Mouse (Mus musculus) NIH3T3 (cell line): ENCODE measurements around the gene Hsdl2.
A peak's percentile ranks its signal among the peaks of the same experiment; 100 is the strongest.
"Not testable (repeated sequence)": the region's sequence is repeated elsewhere in the genome, so short reads cannot be mapped to it uniquely, and the experiment has no call there.

Experiments
- DNase-seq: peaks from one replicate; pipeline ENCODE4 v3.0.0-alpha.2; 2012; ENCODE audit warnings: low read depth

The Hsdl2 gene

DNA sequence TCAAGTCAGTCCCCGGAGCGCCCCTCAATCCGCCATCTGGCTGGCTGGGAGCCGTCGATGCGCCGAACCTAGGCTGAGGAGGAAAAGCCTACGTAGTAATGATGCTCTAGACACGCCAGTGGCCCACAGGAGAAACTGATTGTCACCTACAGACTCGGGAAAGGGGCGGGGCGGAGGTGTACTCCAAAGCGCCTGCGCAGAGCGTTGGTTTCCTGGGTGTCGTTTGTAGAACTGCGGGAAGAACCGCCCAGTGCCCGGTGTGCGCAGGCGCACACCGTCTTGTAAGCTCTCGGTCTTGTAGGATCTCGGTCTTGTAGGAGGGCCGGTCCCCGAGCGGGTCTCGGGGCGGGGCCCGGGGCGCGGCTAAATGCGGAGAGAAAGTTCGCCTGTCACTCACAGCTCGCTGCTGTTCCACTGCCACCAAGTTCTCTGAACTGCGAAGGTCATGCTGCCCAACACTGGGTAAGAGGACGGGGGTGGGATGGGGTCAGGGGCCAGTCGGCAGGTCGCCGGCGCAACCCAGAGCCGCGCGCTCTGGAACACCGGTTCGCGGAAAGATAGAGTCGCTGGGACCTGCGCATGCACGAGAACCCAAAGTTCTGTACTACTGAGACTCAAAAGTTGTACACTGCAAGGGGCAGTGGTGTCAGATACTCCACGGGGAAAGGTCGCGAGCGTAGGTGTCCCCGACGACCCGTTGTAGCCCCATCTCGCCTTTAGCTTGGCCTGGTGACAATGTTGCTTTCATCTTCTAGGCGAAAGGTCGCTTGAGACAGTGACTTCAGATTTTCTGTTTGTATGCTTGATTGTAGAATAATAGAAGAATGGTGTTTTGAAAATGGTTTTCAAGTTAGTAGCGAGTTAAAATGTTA lies at the start of gene Hsdl2:
Gene Hsdl2, plus strand, starts transcription at position 250 of the 872 bp plus-strand sequence.
- DNase-seq: peak; percentile 100

DNA sequence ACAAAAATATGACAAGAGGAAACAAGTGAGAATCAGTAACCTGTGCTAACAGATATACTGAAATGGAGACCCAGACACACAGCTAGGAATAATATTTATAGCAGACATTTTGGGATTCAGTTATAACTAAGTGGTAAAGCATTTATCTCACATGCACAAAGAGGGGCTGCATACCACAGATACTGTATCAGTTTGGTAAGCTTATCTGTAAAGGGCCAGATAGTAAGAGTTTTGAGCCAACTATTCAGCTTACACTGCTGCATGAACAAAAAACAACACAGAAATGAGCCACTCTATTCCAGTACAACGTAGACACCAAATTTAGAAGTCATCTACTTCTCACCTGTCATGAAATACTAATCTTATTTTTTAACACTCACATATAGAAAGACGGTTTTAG lies 48.1 kb upstream of the Hsdl2 start:
- no peak for DNase-seq

DNA sequence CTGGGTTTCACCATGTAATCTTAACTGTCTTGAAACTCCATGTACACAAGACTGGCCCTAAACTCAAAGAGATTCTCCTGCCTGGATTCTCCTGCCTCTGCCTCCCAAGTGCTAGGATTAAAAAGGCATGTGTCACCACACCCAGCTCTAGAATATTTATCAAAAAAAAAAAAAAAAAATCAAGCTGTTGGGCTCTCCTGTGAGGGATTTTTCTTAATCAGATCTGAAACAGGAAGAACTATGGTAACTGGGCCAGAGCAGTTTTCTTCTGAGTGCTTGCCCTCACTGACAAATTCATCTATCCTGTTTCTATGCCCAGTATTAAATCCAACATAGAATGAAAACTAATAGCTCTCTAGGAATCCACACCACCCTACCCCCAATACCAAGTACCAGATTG lies 45.7 kb upstream of the Hsdl2 start:
- no peak for DNase-seq

DNA sequence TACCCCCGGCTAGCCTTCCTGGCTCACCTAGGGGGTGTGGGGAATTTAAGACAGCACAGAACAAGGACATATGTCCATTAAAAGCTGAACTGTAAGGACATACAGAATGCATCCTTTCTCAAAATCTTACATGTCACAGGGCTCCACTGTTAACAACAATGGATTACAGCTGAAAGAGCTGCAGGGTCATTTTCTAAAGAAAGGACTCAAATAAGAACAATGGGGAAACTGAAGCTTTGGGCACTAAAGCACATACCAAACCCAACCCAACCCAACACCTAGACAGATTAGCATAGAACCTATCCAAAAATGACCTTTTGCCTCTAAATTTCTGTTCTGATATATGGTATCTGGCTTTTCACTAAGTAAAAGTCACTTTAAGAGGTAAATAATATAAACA lies 45.1 kb upstream of the Hsdl2 start:
- DNase-seq: no peak

GRCm38 (mm10) chr4:59543006-59543405 lies 38.4 kb upstream of the Hsdl2 start:
- no peak for DNase-seq

DNA sequence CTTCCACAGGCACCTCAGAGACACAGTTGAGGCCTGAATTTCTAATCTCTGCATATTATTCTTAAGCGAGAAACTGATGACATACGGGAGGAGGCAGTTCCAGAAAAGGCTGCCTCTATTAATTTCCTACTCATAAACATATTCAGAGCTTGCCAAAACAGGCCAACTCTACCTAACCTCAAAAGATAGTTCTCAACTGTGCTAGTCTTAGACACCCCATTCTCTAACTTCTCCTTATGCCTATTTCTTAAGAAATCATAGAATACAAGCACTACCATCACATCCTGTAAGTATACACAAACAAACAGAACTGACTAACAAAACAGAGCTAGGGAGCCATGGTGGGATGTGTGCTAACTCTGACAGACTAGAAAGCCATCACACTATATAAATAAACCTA lies 36.7 kb upstream of the Hsdl2 start:
- DNase-seq: no peak

- DNase-seq: no peak
These were observed 34.9 kb upstream of the Hsdl2 start for GRCm38 (mm10) chr4:59546285-59547071.

DNA sequence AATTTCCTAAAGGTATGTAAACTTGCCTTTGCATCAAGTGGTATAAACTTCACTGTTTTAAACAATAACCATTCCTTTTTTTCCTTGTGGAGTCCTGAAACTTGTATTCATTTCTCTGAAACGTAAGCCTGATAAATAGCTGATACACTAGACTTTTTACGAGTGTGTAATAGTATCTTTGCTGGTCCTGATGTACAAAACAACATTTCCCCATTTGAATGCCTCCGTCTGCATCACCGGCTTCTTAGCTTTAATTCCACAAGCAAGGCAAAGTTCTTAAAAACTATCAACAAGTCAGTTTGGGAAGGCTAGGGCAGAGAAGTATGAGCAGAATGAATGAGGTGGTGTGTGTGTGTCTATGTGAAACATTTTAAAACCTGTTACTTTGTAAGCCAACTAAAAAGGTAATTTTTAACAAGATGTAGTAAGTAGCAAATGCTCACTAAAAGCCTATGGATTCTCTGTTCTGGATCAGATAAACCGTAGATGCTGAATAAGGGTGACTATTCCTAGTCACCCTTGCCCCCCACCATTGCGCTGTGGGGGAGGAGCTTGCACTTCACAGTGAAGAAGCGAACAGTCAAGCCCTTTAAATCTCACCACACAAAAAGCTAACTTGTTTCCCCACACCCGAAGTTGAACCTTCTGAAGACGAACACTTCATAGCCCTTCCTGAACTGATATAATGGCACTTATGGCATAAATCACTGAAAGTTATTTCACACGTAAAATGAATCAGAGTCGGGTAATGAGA lies 34.0 kb upstream of the Hsdl2 start:
- peak; percentile 44 for DNase-seq

- peak; percentile 76 for DNase-seq
These were observed 33.3 kb upstream of the Hsdl2 start for GRCm38 (mm10) chr4:59548011-59548559.

DNA sequence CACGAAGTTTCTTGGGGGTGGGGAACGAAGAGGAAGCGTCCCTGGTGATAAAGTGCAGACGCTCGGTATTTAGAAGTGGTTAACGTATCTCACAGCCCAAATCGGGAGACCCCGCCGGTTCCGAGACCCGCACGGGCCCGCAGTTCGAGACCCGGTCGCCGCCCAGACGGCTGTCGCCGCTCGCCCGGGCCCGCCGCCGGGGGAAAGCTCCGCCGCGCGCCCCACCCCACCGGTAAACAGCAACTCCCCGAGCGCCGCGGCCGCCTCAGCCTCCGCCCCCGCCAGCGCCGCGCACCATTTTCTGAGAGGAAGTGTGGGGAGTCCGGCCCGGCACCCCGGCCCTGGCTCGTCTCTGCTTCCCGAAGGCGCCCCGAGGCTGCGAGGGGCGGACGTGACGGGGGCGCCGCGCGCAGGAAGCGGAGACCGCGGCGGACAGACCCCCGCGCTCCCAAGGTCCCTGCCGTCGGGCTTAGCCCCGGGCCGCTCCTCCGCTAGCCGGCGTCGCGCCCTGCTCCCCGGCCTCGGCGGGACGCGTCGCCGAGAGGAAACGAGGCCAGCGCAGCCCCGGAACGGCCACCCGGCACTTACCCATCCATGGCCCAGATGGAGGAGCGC lies 32.7 kb upstream of the Hsdl2 start:
- DNase-seq: peak; percentile 77

DNA sequence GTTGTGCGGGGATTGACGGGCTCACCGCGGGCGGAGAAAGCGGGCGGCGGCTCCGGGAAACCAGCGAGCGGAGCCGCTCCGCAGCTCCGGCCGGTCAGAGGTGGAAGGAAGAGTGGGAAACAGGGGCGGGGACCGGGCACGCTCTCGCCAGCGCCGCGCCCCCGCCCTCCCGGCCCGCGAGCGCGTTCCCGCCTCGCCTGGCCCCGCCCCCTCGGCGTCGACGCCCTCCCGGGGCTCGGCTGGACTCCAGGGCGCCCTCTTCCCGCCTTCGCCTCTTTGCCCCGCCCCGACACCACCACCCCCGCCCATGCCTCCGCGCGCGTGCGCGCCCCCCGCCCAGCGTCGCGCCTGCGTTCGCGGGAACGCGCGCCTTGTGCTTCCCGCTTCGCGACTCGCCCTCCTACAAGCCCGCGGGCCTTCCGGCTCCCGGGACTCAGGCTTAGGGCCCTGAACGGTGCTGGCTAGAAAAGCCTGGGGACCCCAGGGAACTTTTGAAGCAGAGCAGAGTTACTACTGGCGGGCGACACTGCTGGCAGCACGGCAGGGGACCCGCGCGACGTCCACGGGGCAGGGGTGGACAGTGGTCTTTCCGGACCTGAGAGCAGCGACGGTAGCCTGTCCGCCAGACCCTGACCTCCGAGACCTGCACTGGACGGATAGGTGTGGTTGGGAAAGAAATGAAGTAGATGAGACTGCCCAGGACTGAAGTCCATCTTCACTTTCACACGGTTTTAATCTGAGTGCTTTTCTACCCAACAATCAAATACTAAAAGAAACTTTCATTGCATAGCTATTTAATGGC lies 32.0 kb upstream of the Hsdl2 start, which contains the start of gene Ptbp3:
Gene Ptbp3, minus strand, starts transcription at position 190 of the 802 bp plus-strand sequence.
- DNase-seq: peak; percentile 99

GRCm38 (mm10) chr4:59549977-59550560 lies 31.3 kb upstream of the Hsdl2 start:
- no peak for DNase-seq

GRCm38 (mm10) chr4:59551901-59552300 lies 29.5 kb upstream of the Hsdl2 start:
- no peak for DNase-seq

GRCm38 (mm10) chr4:59552835-59553234 lies 28.5 kb upstream of the Hsdl2 start:
- DNase-seq: no peak

DNA sequence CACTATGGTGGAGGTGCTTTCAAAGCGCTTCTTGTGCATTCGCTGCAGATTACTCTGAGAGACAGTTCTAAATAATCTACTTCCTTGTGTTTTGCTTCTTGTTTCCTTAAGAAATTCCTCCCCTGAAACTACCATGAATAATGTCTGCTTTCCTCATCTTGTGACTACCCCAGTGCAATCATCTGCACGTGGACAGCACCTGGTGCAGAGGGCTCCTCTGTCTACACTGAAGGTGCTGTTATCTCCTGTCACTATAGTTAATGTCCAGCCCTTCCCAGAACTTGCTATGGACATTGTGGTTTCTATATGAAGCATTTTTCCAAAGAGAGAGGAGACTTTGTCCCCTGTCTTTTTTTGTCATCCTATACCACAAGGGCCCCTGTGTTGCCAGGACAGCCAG lies 27.8 kb upstream of the Hsdl2 start:
- no peak for DNase-seq

DNA sequence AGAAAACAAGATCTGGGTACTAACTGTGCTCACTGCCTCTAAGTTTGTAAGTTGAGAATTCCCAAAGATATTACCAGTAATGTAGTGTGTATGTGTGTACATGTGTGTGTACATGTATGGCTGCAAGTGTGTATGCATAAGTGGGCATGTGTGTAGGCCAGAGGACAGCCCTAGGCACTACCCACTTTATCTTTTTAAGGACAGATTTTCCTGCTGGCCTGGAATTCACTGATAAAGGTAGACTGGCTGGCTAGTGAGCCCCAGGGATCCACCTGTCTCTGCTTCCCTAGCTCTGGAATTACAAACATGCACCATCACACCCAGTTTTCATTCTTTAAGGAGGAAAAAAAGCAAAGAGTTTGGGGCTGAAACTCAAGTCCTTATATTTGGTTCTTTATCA lies 26.2 kb upstream of the Hsdl2 start:
- DNase-seq: no peak

DNA sequence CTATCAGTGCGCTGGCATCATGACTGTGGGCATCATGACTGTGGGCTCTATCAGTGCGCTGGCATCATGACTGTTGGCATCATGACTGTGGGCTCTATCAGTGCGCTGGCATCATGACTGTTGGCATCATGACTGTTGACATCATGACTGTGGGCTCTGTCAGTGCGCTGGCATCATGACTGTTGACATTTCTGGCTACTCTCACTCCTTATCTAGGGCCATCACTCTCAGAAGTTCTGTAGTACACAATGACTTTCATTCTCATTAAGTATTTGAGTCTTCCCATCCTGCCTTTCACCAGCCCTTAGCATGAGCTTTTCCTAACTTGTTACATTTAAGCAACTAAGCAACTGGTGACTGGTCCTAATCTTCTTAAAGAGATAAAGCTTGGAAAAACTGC lies 24.0 kb upstream of the Hsdl2 start:
- not testable (repeated sequence) for DNase-seq

- DNase-seq: no peak
These were observed 23.2 kb upstream of the Hsdl2 start for GRCm38 (mm10) chr4:59558096-59558720.

DNA sequence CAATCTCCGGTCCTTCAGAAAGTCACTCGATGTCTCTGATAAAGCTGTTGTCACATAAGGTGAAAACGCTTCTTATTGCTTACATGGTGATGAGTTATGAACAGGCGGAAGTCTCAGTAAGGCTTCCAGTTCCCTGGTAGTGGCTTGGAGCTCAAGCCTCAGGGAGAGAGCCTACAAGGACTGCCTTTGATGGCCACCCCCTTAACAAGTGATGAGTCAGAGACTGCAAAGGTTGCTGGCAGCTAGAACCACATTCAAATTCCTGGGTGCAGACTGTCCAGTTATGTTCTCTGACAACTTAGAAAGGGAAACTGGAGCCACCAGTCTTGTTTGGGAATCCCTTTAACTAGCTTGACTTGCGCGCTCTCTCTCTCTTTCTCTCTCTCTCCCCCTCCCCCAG lies 21.2 kb upstream of the Hsdl2 start:
- peak; percentile 59 for DNase-seq

- DNase-seq: no peak
These were observed 17.2 kb upstream of the Hsdl2 start for GRCm38 (mm10) chr4:59564128-59564527.
